Mouse (Mus musculus): ENCODE measurements around the gene Nfatc2.

Nfatc2 gene

GRCm38 (mm10) chr2:168489953-168490352, 111.5 kb downstream of the Nfatc2 start:
- in situ Hi-C loops (cut with MboI), result no loop called here

- in situ Hi-C loops (cut with MboI), result no loop called here
Observed at GRCm38 (mm10) chr2:168488158-168488925, 113.1 kb downstream of the Nfatc2 start.

- in situ Hi-C loops (cut with MboI), result no loop called here
Observed at GRCm38 (mm10) chr2:168481121-168481520, 120.3 kb downstream of the Nfatc2 start.

- in situ Hi-C loops (cut with MboI), result no loop called here
Observed at GRCm38 (mm10) chr2:168480692-168481091, 120.8 kb downstream of the Nfatc2 start.

- in situ Hi-C loops (cut with MboI), result no loop called here
Observed at GRCm38 (mm10) chr2:168479930-168480329, 121.5 kb downstream of the Nfatc2 start.

- in situ Hi-C loops (cut with MboI), result no loop called here
Observed at GRCm38 (mm10) chr2:168478431-168478830, 123.0 kb downstream of the Nfatc2 start.

GRCm38 (mm10) chr2:168473496-168473895, 128.0 kb downstream of the Nfatc2 start:
- in situ Hi-C loops (cut with MboI), result loop anchor here (5.0 kb wide), 1 partner anchor 159 kb away; no protein-coding TSS in a partner anchor

GRCm38 (mm10) chr2:168472899-168473298, 128.6 kb downstream of the Nfatc2 start:
- in situ Hi-C loops (cut with MboI), result loop anchor here (5.0 kb wide), 1 partner anchor 159 kb away; no protein-coding TSS in a partner anchor

- in situ Hi-C loops (cut with MboI), result no loop called here
Observed at GRCm38 (mm10) chr2:168469032-168469431, 132.4 kb downstream of the Nfatc2 start.

- in situ Hi-C loops (cut with MboI), result no loop called here
Observed at GRCm38 (mm10) chr2:168467166-168467565, 134.3 kb downstream of the Nfatc2 start.

- in situ Hi-C loops (cut with MboI), result no loop called here
Observed at GRCm38 (mm10) chr2:168466066-168466465, 135.4 kb downstream of the Nfatc2 start.

GRCm38 (mm10) chr2:168465646-168466045, 135.8 kb downstream of the Nfatc2 start:
- in situ Hi-C loops (cut with MboI), result no loop called here

GRCm38 (mm10) chr2:168461865-168462264, 139.6 kb downstream of the Nfatc2 start:
- in situ Hi-C loops (cut with MboI), result no loop called here

- in situ Hi-C loops (cut with MboI), result no loop called here
Observed at GRCm38 (mm10) chr2:168459627-168460026, 141.8 kb downstream of the Nfatc2 start.

GRCm38 (mm10) chr2:168458583-168458982, 142.9 kb downstream of the Nfatc2 start:
- in situ Hi-C loops (cut with MboI), result no loop called here

GRCm38 (mm10) chr2:168451714-168452708, 149.4 kb downstream of the Nfatc2 start:
- in situ Hi-C loops (cut with MboI), result no loop called here

- in situ Hi-C loops (cut with MboI), result no loop called here
Observed at GRCm38 (mm10) chr2:168450977-168451376, 150.5 kb downstream of the Nfatc2 start.

- in situ Hi-C loops (cut with MboI), result loop anchor here (25.0 kb wide), 1 partner anchor 336 kb away; no protein-coding TSS in a partner anchor
Observed at GRCm38 (mm10) chr2:168448054-168448453, 153.4 kb downstream of the Nfatc2 start.

GRCm38 (mm10) chr2:168447601-168448000, 153.9 kb downstream of the Nfatc2 start:
- in situ Hi-C loops (cut with MboI), result loop anchor here (25.0 kb wide), 1 partner anchor 335 kb away; no protein-coding TSS in a partner anchor

GRCm38 (mm10) chr2:168445211-168445810, 156.1 kb downstream of the Nfatc2 start:
- in situ Hi-C loops (cut with MboI), result loop anchor here (25.0 kb wide), 1 partner anchor 333 kb away; no protein-coding TSS in a partner anchor

- in situ Hi-C loops (cut with MboI), result loop anchor here (25.0 kb wide), 1 partner anchor 332 kb away; no protein-coding TSS in a partner anchor
Observed at GRCm38 (mm10) chr2:168444126-168444525, 157.3 kb downstream of the Nfatc2 start.

- in situ Hi-C loops (cut with MboI), result loop anchor here (25.0 kb wide), 1 partner anchor 329 kb away; no protein-coding TSS in a partner anchor
Observed at GRCm38 (mm10) chr2:168441494-168441893, 160.0 kb downstream of the Nfatc2 start.

All from mature B cell (primary cell).